Mouse (Mus musculus): ENCODE measurements around the gene Gins3. TPM values are rescaled to one million over a fixed set of nuclear protein-coding genes. Genes with fewer than 3 reads are reported as not detected.
"Not testable (repeated sequence)": the region's sequence is repeated elsewhere in the genome, so short reads cannot be mapped to it uniquely, and the experiment has no call there.

Gene Gins3
- total RNA-seq, 2 experiments from 2014 or later: 1.2 to 1.4 TPM

DNA sequence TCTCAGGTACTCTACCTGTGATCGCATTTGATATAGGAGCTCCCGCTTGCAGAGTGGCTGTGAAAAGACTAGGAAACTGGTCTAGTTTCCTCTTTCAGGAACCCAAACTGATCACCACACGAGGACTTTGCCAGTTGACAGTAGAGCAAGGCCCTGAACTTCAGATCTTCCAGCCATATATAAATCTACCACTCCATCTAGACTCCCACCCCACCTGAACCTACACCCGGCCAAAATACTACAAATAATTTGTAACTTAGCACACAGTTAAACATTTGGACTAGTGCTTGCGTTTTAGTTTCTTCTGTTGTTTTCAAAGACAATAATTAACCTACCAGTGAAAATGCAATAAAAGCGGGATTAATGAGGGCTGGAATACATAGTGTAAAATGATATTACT is 413 bp upstream of the Gins3 start:
- intact Hi-C loops (cut with DNase I): loop anchor here (5.0 kb wide), 1 partner anchor 44 kb away; the partner anchor contains the start of gene Ndrg4
- no peak for DNase-seq (ENCODE audit: low spot score in 2 of 2)

GRCm38 (mm10) chr8:95634063-95634340 is 749 bp downstream of the Gins3 start:
- intact Hi-C loops (cut with DNase I): loop anchor here (5.0 kb wide), 1 partner anchor 43 kb away; the partner anchor contains the start of gene Ndrg4
- DNase-seq (ENCODE audit: low spot score in 2 of 2): no peak

DNA sequence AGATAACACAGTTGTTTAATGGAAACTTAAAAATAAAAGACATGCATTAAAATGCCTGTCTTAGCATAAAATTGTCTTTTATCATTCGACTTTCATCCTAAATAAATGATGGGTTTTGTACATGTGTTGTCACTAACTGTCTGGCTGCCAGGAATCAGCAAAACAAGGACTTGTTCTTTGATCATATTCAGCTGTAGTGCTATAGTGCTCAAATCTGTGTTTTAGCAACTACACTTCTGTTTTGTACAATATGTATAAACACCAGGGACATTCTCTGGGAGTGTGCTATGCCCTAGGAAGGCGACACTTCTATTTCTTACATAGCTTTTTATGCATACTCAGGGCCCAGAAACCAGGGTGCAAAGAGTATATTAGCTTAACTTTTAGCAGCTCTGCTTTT is 11.7 kb downstream of the Gins3 start:
- DNase-seq (ENCODE audit: low spot score in 2 of 2): no peak
- intact Hi-C loops (cut with DNase I): no loop called here

GRCm38 (mm10) chr8:95648251-95648650 is 15.0 kb downstream of the Gins3 start:
- intact Hi-C loops (cut with DNase I): no loop called here
- no peak for DNase-seq (ENCODE audit: low spot score in 2 of 2)

DNA sequence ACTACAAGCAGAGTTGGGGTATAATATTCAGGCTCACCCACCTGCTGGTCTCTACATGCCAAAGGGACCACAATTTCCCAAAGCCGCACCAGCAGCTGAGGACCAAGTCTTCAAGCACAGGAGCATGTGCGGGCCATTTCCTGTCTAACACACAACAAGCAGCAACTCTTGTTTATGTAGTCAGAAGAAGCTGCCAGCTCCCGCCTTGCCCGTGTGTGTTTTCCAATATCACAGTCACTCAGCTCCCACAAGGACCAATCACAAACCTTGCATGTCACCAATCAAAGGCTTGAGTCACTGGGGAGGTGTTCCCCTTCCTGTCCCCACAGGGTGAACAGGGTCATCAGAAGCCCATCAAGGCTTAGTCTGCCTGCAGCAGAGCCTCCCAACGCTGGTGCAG is 20.1 kb downstream of the Gins3 start:
- intact Hi-C loops (cut with DNase I): no loop called here
- DNase-seq (ENCODE audit: low spot score in 2 of 2): no peak

GRCm38 (mm10) chr8:95655831-95656230 is 22.6 kb downstream of the Gins3 start:
- intact Hi-C loops (cut with DNase I): no loop called here
- no peak for DNase-seq (ENCODE audit: low spot score in 2 of 2)

- DNase-seq (ENCODE audit: low spot score in 2 of 2): no peak
- intact Hi-C loops (cut with DNase I): no loop called here
Measured at GRCm38 (mm10) chr8:95656316-95657002, 23.2 kb downstream of the Gins3 start.

GRCm38 (mm10) chr8:95657523-95657922 is 24.3 kb downstream of the Gins3 start:
- intact Hi-C loops (cut with DNase I): no loop called here
- DNase-seq (ENCODE audit: low spot score in 2 of 2): no peak

DNA sequence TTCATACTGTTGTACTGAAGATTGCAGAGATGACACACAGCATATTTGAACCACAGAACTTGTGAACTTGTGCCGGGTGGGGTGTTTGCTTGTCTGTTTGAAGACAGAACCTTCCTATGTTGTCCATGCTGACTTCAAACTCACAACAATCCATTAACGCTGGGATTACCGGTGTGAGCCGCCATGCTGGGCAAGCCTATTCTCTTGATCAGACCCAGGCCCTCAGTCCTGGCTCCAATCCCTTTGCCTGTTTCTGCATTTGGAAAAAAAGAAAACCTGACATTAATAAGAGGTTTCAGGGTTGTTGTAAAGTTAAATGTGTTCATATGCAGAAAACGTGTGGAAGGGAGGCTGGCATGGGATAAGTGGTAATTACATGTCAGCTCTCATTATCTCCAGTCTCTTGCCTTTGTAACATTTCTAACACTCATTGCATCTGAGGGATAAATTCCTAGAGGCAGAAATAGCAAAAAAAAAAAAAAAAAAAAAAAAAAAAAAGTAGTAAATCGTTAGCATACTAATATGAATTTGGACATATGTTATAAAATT is 27.2 kb downstream of the Gins3 start:
- intact Hi-C loops (cut with DNase I): no loop called here
- DNase-seq (ENCODE audit: low spot score in 2 of 2): no peak

GRCm38 (mm10) chr8:95661085-95661484 is 27.8 kb downstream of the Gins3 start:
- intact Hi-C loops (cut with DNase I): no loop called here
- no peak for DNase-seq (ENCODE audit: low spot score in 2 of 2)

- intact Hi-C loops (cut with DNase I): no loop called here
Measured at GRCm38 (mm10) chr8:95661575-95661974, 28.3 kb downstream of the Gins3 start.

DNA sequence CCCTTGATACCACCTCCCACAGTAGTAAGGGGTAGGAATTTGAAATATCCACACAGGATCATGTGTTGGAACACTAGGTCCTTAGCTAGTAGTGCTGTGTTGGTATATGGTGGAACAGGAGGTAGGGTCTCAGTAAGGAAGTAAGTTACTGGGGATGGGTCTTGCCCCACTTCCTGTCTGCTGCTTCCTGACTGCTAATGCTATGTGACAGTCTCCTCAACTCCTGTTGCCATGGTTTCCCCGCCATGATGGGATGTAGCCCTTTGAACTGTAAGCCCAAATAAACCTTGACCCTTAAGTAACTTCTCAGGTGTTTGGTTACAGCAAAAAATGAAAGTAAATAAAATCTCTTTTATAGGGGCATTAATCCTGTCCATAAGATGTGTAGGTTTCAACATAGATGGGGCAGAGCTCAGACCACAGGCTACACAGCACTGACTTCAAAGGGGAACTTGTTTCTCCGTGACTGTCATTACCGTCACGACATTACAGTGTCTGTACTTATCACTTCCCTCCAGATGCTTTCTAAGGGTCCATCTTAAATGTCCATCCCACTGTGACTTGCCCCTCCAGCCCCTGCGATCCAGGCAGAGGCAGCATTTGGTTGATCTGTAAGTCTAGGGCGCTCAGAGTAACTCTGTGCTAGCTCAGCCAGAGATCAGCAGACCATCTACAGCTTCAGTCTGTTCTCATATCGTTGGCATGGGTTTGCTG is 29.8 kb downstream of the Gins3 start:
- DNase-seq (ENCODE audit: low spot score in 2 of 2): no peak
- intact Hi-C loops (cut with DNase I): no loop called here

More at GRCm38 (mm10) chr8:95661575-95661974, 28.3 kb downstream of the Gins3 start:
- no peak for DNase-seq (ENCODE audit: low spot score in 2 of 2)

- intact Hi-C loops (cut with DNase I): no loop called here
Measured at GRCm38 (mm10) chr8:95663599-95663949, 30.3 kb downstream of the Gins3 start.

GRCm38 (mm10) chr8:95665813-95666452 is 32.7 kb downstream of the Gins3 start:
- intact Hi-C loops (cut with DNase I); DNase-seq (ENCODE audit: low spot score in 2 of 2): not testable (repeated sequence)

More at GRCm38 (mm10) chr8:95663599-95663949, 30.3 kb downstream of the Gins3 start:
- no peak for DNase-seq (ENCODE audit: low spot score in 2 of 2)

DNA sequence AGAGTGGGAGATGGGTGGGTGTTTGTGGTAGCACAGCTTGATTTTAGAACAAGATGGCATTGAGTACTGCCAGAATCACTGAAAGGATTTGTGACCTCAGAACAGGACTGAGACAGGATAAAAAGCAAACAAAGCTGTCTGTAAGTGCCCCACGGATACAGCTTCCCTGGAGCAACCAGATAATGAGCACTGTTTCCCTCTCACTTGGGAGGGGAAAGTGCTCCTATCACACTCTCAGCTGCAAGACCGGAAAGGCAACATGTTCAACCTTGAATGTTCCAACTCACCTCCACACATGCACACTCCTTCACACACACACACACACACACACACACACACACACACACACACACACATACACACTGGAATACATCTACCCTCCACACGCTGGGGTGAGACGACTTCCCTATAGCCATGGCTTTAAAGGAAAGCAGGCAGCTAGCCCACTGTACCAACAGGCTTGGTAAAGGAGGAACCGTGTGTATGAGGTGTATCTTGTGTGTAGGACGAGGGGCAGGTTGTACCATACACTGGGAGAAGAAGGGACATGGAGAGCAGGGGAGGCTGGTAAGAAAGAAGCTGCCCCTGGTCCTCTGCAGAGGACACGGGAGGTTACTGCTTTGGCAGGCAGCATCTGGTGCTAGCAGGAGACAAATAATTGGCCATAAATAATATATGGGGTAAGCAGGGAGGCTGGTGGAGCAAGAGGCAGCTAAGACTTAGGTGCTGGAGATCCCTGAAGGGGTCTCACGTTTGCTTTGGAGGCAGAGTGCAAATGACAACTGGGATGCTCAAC is 35.1 kb downstream of the Gins3 start:
- no peak for DNase-seq (ENCODE audit: low spot score in 2 of 2)
- intact Hi-C loops (cut with DNase I): no loop called here

DNA sequence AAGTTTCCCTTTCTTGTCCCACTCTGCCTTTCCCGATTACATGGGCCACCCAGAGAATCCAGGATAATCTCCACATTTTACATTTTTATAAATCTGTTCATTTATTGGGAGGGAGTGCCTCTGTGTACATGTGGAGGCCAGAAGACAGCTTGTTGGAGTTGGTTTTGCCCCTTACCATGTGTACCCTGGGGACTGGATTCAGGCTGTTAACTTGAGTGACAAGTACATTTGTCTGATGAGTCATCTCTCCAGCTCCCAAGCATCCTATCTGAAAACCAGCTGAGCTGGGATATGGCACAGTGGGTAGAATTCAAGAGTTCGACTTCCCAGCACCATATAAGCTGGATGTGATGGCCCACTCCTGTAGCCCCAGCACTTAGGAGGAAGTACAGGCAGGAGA is 36.7 kb downstream of the Gins3 start:
- no peak for DNase-seq (ENCODE audit: low spot score in 2 of 2)
- intact Hi-C loops (cut with DNase I): no loop called here

DNA sequence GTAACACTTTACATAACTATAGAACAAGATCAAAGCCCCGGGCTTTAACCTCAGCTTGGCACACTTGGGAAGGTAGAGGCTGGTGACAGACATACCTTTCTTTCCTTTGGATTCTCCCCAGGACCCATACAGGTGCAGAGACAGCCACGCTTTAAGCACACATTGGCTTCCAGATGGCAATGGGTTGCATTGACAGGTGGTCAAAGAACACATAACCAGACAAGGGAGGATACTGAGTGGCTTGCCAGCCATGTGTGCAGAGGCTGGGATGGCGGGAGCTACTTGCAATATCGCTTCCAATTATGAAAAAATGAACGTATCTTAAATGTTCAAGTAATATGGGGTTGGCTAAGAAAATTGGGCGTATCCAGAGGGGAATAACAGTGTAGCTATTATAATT is 38.6 kb downstream of the Gins3 start:
- no peak for DNase-seq (ENCODE audit: low spot score in 2 of 2)
- intact Hi-C loops (cut with DNase I): no loop called here

DNA sequence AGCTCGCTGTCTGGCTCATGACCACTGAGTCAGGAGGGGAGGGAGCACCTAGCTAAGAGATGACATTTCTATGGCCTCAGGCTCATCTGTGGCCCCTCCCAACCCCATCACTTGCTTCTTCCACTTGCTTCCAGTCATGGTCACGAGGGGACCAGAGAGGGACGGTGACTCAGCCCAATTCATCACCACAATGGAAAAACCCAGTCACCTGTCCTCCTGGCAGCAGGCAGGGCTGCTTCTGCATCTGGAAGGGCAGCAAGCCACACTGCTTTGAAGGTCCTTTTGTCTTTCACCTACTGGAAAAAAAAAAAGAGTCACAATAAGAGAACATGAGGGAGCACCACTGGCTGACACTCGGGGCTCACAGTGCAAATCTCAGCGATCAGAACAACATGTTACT is 39.6 kb downstream of the Gins3 start:
- intact Hi-C loops (cut with DNase I): no loop called here
- DNase-seq (ENCODE audit: low spot score in 2 of 2): no peak

DNA sequence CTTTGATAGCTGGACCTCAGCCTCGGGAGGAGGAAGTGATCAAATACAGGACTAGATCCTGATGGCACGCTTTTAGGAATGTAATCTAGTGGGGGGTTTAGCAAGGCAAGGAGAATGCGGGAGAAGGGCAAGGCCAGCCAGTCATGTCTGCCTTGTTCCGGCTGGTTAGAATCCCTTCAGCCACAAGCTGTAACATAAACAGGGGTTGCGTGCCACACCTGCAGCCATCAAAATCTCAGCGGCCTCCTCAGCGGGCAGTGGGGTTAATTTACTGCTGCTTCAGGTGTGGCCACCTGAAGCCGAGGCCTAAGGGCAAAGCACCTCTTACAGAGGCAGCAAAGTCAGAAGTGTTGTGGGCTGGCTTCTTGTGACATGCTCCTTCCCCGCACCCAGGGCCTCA is 43.4 kb downstream of the Gins3 start, which contains the start of gene Ndrg4:
Gene Ndrg4, plus strand, starts transcription at position 350 of the 400 bp plus-strand sequence.
- no peak for DNase-seq (ENCODE audit: low spot score in 2 of 2)
- intact Hi-C loops (cut with DNase I): loop anchor here (5.0 kb wide), 1 partner anchor 44 kb away; the partner anchor contains the start of gene Gins3

Measured in left cerebral cortex, postnatal 14 days (tissue).